Mouse (Mus musculus) liver, embryonic 14.5 days (tissue): ENCODE results near the gene Apoc2.

Source experiments
- CTCF ChIP-seq: IDR thresholded peaks from 2 replicates; pipeline ENCODE4 v1.5.1; 2016; ENCODE audit warnings: antibody characterized with exemption, low read depth, control low read depth
- EP300 ChIP-seq: IDR thresholded peaks from 2 replicates; pipeline ENCODE4 v1.6.1; 2016; ENCODE audit warnings: antibody characterized with exemption, low read depth

DNA sequence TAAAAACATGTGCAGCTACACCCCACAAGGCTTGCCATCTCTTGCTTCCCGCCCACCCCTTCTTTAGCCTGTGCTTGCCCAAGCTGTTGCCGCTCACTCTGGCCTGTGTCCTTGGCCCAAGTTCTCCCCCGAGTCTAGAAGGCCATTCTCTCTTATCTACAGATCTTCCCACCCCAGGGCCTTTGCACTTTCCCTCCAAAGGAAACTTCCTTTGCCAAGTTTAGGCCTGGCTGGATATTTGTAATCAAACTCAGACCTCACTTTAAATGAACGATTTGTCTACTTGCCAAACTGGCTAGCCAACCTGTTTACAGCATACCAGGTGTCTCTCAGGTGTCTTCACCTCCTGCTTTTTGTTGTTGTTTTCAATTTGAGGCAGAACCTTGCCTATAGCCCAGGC is 13.1 kb upstream of the Apoc2 start:
- TF ChIP-seq EP300: no peak
- TF ChIP-seq CTCF: no peak
